Mouse (Mus musculus) adrenal gland, postnatal 25 days (tissue): ENCODE measurements around the gene Khdrbs1. TPM values are rescaled to one million over a fixed set of nuclear protein-coding genes. Genes with fewer than 3 reads are reported as not detected.
"Not testable (repeated sequence)": the region's sequence is repeated elsewhere in the genome, so short reads cannot be mapped to it uniquely, and the experiment has no call there.

Source experiments
- DNase-seq: peaks from one replicate; pipeline ENCODE4 v3.0.0; 2021; ENCODE audit warnings: mixed read lengths
- total RNA-seq: library from RNA; stranded (reverse); gene quantifications from 2 replicates; pipeline ENCODE4 v1.2.3, GENCODE M21; 2021

Khdrbs1 gene
- total RNA-seq, 1 experiment from 2014 or later, result 89.4 TPM

DNA sequence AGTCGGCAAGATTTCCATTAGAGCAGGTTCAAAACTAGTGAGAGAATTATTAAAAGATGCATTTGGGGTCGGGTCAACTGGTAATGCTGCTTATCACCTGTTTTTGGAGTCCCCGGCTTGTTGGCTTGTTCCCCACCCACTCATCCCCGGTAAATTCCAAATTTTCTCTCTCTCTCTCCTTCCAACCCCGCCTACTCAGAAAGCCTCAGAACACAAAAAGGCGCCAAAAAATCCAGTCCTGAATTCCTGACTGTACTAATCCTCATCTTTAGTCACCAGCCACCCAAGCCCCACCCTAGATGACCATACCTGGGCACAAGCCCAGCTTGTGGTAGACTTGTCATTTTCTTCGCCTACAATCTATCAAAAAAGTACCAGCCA, 897 bp upstream of the Khdrbs1 start:
- DNase-seq, result no peak

DNA sequence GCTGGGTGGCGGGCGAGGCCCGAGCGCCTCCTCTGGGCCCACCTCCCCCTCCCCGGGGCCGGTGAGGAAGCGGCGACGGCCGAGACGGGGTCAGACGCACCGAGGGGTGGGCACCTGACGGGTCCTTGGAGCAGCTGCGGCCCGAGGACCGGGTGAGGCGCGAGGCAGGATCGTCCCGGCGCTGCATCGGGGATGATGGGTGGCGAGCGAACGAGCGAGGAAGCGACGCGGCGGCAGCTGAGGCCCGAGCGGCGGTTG, 200 bp downstream of the Khdrbs1 start:
- DNase-seq, result no peak

DNA sequence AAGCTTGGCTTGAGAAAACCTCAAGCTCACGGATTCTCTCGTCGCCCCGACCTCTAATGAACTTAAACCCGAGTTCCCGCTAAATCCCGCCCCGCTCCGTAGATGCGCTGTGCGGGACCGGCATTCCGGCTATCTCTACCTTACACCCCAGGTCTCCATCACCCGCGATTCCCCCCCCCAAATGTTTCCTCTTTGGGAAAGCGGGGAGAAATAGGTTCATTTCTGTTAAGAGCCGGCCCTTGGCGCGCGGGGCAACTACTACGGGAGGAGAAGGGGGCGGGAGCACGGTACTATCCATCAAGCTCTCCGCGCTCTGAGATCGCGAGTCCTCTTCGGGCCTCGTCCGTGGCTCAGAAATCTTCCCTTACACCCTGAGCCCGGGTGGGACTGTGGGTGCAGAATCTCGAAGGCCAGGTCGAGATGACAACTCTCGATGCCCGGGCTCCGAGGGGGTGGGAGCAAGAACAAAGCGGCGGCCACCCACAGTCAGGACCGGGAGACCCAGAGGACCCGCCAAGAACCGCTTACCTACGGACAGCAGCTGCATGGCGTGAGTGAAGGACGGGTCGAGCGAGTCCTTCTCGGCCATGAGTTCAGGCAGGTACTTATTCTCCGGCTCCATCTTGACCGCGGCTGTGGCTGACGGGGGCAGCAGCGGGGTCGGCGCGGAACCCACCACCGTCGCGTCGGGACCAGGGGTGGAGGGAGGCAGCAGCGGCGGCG, 691 bp downstream of the Khdrbs1 start:
- peak; percentile 56 for DNase-seq

DNA sequence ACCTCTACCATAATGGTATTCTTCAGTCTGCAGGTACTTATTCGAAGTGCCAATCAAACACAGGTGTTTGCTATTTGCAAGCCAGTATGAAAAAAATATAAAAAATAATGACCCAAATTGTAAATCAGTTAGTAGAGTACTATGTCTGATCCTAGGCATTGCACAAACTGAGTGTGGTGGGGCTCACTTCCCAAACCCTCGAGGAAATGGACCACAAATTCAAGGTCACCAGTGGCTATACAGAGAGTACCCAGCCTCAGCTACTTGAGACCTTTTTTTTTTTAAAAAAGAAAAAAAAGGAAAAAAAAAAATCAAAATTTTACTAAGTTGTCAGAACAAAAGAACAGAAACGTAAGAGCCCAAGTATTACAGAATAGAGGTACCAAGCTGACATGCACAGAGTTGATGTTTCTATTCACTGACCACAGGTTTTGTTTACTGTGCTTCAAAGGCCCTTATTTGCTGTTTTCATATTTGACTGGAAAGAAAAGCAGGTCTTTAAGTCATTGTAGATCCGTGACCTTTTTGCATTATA, 2.9 kb downstream of the Khdrbs1 start:
- no peak for DNase-seq

DNA sequence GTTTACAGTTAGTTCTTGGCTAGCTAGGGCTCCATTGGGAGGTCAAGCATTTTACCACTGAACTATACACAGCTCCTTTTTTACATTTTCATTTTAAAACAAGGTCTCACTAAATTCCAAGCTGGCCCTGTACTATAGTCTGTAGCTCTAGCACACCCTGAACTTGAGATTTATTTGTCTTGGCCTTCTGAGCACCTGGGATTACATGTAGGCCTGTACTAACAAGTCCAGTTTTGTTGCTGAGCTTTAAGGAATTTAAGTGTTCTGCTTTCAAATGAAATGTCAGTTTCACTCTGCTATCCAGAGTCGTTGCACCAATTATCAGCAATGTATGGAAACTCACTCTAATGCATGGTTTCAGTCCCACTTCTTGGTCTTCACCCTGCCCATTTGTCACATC, 5.9 kb downstream of the Khdrbs1 start:
- no peak for DNase-seq

DNA sequence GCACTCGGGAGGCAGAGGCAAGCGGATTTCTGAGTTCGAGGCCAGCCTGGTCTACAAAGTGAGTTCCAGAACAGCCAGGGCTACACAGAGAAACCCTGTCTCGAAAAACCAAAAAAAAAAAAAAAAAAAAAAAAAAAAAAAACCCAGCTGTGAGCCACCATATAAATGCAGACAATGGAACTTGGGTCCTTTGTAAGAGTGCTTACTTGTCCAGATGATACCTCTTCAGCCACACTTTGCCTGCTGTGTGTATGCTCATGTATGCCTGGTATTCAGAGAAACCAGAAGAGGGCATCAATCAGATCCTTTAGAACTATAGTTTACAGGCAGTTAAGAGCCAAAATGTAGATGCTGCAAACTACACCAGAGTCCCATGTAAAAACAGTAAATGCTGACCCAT, 6.6 kb downstream of the Khdrbs1 start:
- DNase-seq, result not testable (repeated sequence)

DNA sequence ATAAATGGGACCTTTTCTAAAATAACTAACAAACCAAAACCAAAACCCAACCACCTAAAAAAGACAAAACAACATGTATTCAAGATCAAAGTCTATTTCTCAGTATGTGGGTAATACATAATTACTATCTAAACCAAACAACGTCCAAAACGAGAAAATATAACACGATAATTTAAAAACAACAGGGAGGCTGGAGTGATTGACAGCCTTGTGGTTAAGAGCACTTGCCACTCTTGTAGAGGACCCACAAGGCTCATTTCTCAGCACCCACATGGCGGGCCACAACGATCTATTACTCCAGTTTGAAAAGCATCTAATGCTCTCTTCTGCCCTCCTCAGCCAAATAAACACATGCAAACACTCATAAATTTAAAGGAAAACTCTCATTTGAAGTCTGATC, 10.7 kb downstream of the Khdrbs1 start:
- no peak for DNase-seq

DNA sequence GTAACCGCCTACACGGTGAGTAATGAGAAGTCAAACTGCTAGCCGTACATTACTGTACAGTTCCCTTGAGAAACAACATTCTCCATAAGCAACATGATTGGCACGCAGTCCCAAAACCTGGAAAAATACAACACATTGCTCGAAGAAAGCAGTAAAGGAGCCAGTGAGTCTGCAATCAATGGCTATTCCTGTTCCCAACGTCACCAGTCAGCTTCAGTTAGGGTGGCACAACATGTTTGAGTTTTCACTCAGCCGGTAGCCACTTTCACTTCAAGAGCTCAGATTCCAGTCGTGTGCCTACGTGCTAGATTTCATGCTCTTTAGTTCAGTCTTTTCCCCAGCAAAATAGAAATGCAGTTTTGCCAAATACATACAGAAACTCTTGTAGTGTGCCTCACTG, 25.8 kb downstream of the Khdrbs1 start:
- no peak for DNase-seq

DNA sequence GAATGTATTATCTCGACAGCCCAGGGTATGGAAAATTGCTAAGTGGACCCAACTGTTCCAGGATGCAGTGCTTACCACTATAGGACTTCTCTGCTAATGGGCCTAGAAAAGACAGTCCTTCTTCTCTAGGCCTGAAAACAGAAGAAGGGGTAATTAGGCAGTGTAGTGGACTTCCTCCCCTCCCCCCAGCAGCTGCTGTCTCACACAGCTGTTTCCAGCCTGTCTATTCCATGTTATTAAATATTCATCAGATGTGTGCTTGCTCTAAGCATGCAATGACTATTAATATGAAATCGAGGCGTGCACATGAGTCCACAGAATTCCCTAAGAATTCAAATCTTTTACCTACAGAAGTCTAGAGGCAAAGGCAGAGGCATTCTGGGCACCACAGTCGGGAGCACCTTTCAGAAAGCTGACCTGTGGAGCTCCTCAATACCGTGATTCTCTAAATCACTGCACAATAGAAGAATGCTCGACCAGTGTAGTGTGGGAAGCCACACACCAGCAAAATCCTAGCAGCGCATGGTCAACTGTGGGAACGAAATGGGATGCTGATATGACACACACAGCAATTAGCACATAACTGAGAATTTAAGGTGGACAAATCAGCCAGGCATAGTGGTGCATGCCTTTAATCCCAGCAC, 32.5 kb downstream of the Khdrbs1 start:
- no peak for DNase-seq

DNA sequence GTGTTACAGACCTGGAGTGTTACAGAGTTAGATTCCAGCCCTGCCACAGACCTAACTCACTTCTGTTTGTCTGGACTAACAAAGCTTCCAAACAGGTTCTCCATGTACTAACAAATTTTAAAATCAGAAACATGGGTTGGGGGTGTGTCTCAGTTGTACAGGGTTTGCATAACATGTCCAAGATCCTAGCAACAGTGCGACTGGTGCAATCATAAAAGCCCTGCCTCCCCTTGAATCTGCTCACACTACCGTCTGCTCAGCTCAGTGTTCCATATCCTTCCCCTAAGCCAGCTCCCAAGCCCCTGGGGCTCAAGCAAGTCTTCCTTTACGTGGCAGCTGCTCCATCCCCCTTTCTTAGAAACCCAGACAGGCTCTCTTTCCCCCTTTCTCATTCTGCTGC, 35.4 kb downstream of the Khdrbs1 start:
- DNase-seq, result no peak

DNA sequence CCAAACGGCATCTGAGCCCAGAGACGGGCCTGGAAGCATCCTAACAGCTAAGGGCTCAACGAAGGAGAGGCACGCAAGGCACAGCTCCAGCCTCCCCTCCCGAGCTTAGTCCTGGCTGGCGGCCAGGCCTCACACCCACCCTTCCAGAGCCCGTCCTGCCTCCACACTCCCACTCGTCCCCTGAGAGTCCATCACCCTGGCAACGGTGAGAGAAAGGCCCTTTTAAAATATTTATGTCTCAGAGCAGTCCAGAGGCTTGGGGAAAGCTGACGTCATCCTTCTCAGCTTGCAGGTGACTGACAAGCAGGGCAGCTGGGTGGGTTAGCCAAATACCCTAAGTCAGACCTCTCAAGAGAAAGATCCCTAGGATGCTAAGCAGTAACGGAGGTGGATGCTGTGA, 39.6 kb downstream of the Khdrbs1 start:
- no peak for DNase-seq

DNA sequence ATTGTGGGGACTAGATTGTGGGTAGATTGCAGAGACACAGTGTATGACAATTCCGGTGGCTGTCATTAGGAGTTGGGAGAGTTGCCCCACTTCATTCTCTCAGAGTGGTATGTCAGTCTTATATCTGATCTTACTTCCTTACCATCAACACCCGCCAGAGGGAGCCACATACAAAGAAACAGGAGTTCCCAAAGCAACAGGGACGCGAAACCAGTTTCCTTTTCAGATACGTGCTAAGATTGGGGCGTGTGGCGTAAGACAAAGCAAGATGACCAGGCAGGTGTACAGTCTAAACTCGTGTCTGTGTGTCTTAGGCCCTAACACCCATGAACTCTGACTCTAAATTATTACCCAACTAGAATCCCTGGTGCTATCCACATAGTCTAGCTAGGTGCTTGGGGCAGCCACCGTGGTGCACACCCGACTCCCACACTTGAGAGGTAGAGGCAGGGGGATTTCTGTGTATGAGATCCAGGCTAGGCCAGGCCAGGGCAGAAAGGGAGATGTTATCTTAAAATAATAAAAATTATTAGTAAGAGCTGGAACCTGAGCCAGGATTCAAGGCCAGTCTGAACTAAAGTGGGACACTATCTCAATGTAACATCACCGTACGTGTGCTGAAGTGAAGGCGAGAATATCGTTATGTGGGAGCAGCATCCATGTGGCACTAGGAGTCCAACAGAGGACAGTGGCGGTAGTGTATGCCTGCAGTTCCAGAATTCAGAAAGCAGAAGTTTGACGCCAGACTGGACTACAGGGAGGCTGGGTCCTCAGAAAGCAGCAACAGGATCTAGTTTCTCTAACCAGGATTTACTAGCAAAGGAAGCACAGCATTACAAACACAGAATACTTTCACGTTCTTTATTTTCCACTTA, 40.4 kb downstream of the Khdrbs1 start:
- DNase-seq, result peak; percentile 82

DNA sequence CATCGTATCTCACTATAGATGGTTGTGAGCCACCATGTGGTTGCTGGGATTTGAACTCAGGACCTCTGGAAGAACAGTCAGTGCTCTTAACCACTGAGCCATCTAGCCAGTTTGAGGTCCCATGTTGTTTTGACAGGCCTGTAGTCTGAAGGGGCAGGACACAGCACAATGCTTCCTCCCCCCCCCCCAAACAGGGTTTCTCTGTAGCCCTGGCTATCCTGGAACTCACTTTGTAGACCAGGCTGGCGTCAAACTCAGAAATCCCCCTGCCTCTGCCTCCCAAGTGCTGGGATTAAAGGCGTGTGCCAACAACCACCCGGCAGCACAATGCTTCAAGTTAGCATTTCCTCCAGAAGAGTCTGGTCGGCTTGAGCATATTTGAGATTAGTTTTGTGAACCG, 41.4 kb downstream of the Khdrbs1 start:
- DNase-seq, result not testable (repeated sequence)

DNA sequence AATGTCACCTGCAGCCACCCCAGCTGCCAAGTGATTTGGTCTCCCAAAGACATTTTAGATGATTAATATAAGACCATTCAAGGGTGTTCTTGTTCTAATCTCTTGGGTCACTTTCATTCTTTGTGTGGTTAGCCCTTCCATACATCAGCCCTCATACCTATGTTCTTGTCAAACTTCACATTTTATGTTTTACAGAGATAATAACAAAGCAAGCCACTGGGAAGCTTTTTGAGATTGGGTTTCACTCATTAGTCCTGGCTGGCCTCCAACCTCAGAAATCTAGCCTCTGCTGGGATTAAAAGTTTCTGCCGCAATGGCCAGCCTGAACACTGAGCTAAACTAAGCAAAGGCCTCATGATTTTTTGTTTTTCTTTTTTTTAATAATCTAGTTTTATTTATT, 41.9 kb downstream of the Khdrbs1 start:
- no peak for DNase-seq

DNA sequence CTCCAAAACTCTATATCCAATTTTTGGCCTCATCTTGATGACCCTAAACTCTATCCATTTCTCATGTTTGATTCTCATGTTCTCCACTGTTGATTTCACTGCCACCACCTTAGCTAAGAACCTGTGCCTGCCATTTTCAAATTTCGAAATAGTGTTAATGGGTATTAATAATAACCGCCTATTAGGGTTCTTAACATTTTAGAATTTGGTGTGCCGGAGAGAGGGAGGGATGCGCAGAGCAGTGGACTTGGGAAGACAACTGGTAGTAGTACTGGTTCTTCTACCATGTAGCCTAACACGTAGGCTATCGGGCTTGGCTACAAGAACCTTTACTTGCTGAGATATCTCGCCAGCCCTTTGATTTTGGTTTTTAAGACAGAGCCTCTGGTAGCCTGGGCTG, 44.9 kb downstream of the Khdrbs1 start:
- no peak for DNase-seq

DNA sequence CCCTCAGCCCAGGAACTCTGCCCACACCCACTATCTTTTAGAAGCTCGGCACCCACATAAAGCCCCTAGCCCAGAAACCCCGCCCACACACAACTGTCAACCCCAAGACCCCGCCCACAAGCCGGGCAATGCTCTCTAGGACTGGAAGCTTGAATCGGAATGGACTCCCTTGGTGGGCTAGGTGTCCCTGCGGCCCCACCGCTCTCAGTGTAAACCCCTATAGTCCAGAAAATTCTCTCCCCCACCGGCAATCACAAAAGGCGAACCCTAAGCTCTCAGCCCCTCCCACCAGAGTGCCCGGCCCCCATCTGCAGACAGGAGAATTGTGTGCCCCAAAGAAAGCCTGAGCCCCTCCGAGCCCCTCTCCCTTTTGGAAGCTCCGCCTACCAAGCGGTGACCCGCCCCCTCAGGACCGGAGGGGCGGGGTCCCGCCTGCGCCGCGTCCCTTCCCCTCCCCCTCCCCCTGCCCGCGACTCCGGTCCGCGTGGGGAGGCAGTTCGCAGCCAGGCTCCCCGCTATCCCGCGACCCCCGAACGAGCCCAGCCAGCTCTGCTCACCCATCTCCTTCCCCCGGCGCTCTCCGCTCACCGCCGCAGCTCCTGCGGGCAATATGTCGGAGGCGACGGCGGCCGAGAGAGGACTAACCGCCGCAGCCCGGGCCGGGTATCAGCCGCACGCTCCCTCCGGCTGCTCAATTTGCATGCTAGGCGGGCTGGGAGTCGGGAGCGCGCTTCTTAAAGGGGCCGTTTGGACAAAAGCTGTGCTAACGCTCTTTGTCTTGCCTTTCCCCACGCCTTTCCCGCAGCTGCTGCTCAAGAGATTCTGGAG, 45.7 kb downstream of the Khdrbs1 start, which contains the start of gene Tmem39b:
Gene Tmem39b (minus strand): TSS at position 681 of the 828 bp plus-strand sequence.
- peak; percentile 91 for DNase-seq

DNA sequence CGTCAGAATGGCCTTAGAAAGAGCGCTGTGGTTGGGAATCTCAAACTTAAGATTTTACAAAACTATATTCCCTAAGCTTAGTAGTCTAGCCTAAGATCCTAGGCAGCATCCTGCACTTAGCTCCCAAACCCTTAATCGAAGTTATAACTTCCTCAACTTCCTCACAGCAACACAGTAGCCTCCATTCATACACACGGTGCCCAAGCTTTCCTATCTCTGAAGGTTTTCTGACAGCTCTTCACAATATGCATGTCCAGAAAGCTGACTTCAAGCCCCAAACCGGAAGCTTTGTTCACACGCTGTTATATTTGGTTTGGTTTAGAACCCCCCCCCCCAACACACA, 46.3 kb downstream of the Khdrbs1 start:
- no peak for DNase-seq

DNA sequence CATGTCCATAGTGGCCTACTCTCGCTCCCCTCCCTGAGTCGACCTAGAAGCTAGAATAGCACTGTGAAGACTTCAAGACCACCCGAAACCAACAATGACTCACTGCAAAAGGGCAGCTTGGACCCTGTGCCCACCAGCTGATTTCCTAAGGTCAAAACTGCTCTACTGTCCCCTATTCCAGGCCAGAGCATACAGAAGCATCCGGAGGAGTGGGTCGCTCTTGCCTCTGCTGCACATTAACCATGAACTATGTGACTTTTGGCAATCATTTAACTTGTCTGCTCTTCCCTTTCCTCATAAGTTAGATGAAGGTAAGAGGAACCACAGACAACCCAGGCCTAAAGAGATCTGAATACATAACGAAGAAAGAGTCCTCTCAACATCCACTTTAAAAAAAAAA, 57.6 kb downstream of the Khdrbs1 start:
- no peak for DNase-seq

DNA sequence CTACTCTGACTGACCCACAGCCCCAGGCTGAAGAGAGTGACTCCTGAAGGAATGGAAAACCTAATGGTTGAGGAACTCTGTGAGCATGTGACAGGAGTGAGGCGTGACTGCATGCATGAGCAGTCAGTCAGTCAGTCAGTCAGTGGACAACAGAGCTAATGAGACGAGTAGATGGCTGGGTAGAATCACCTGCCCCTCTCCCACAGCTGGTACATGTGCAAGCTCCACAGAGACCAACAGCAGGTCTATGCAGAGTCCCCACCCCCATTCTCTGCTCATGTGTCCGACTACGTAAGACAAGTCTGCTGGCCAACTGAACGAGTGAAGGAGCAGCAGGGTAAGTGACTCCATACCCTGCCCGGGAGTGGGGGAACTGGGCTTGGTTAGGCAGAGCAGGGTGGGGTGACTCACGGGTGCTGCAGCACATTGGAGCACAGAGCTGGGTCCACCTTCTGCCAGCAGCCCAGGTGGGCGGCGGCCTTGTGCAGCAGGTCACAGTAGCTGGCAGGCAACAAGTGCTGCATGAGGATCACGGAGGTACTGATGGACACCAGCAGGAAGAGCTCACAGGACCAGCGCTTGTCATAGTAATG, 58.1 kb downstream of the Khdrbs1 start:
- no peak for DNase-seq

DNA sequence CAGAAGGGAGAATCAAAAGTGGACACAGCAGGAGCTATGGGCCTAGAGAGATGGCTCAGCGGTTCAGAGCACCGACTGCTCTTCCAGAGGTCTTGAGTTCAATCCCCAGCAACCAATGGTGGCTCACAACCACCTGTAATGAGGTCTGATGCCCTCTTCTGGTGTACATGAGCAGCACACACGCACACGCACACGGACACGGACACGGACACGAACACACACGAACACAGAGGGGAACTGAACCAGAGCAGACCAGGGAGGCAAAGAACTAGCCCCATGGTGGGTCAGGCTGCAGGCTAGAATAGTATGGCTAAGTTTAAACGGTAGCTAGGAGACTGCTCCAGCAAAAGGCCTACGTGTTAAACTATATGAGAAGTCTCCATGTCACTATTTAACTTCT, 60.3 kb downstream of the Khdrbs1 start:
- no peak for DNase-seq

DNA sequence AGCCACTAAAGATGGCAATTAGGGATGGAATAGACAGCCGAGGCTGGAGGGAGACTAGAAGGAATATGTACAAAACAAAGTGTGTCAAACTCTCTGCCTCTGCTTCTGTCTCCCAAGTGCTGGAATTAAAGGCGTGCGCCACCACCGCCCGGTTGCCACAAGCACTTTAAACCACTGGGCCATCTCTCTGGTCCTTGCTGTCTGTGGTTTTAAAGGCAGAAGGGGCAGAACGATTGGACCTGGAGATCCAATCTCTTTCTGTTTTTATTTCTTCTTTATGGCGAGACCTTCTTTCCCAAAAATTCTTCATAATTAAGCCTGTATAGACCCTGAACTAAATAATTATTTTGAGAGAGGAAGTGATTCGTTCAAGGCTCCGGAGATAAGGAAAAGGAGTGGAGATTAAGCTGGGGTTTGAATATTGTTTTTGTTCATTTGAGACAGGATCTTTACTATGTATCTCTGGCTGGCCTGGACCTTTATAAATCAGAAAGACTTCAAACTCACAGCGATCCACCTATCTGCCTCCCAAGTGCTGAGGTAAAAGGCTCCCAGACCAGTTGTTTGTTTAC, 69.1 kb downstream of the Khdrbs1 start:
- no peak for DNase-seq
